Mouse (Mus musculus) neural tube, embryonic 14.5 days (tissue): Measurements from ENCODE around the gene Nudt21. TPM values are rescaled to one million over a fixed set of nuclear protein-coding genes. Genes with fewer than 3 reads are reported as not detected.

Experiments used
- ATAC-seq: fragments of 200-750 bp; cut with Nextera tagmentation; 2 replicates; pipeline ENCODE4 v1.8.0; 2017; ENCODE audit warnings: low read depth, mild to moderate bottlenecking, moderate TSS enrichment, moderate library complexity
- H3K27ac ChIP-seq: fragments of 300-500 bp; sonication (generic); 2 replicates; pipeline ENCODE4 v1.5.1; 2014; ENCODE audit warnings: low read depth, mild to moderate bottlenecking, control low read depth, low read length, moderate library complexity, mixed read lengths
- H3K27me3 ChIP-seq: fragments of 300-500 bp; sonication (generic); 2 replicates; pipeline ENCODE4 v1.6.1; 2014; ENCODE audit warnings: low read length; ENCODE audit not compliant: control insufficient read depth, insufficient read depth
- H3K36me3 ChIP-seq: fragments of 300-500 bp; sonication (generic); 2 replicates; pipeline ENCODE4 v1.6.1; 2014; ENCODE audit warnings: low read length, mixed read lengths; ENCODE audit not compliant: control insufficient read depth, insufficient read depth
- H3K4me1 ChIP-seq: fragments of 300-500 bp; sonication (generic); 2 replicates; pipeline ENCODE4 v1.6.1; 2014; ENCODE audit warnings: low read length; ENCODE audit not compliant: control insufficient read depth, insufficient read depth
- H3K4me2 ChIP-seq: fragments of 300-500 bp; sonication (generic); 2 replicates; pipeline ENCODE4 v1.6.1; 2014; ENCODE audit warnings: mild to moderate bottlenecking, low read depth, low read length, control low read depth
- H3K4me3 ChIP-seq: fragments of 300-500 bp; sonication (generic); 2 replicates; pipeline ENCODE4 v1.5.1; 2014; ENCODE audit warnings: low read depth, low read length, control low read depth, mixed read lengths
- H3K9ac ChIP-seq: fragments of 300-500 bp; sonication (generic); replicated peaks from 2 replicates; pipeline ENCODE4 v1.6.1; 2014; ENCODE audit warnings: low read depth, mild to moderate bottlenecking, control low read depth, low read length, mixed read lengths
- H3K9me3 ChIP-seq: fragments of 300-500 bp; sonication (generic); 2 replicates; pipeline ENCODE4 v1.6.1; 2016; ENCODE audit warnings: low read length; ENCODE audit not compliant: control insufficient read depth
- WGBS: fragments of 180-500 bp; shearing (Covaris S2); extraction: QIAGEN DNeasy Blood & Tissue Kit; methylation state at CpG from one replicate; pipeline ENCODE4 v1.1.7; 2014; 5-methylcytosine and 5-hydroxymethylcytosine counted together
- polyA plus RNA-seq: library from polyadenylated mRNA; unstranded; fragments of >200 nt; fragmentation: Nextera tagmentation; extraction: Ambion mirVana; gene quantifications from 2 replicates; pipeline ENCODE4 v1.2.1, GENCODE M21; 2014

Nudt21 gene
- polyA plus RNA-seq, 1 experiment from 2014 or later, result 89.7 TPM

DNA sequence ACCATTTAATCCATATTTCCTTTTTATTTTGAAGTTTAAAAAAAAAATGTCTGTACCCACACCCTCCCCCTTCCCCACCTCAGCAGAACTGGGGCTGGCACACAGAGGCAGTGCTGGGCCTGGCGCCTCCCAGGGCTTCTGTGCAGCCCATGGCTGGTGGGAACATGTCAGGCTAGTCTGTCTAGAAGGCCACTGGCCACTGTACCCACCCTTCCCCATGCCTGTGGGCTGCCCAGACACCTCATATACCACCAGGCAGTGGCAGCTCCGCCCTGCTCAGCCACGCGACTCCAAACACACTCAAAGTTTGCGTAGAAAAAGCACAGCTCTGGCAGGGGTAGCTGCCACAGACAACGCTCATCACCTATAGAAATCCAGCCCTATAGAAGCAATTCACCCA lies 68.5 kb downstream of the Nudt21 start:
- WGBS, result 65% methylated on average over 6 of the region's 6 CpGs
- H3K4me2 ChIP-seq, result no peak overlapping the region
- H3K4me1 ChIP-seq, result no peaks in the 10 kb centered on the region
- no peaks in the 10 kb centered on the region for H3K9me3 ChIP-seq
- H3K4me3 ChIP-seq, result no peak overlapping the region
- ATAC-seq, result no peak
- H3K27me3 ChIP-seq, result no peaks in the 10 kb centered on the region
- no peak overlapping the region for H3K27ac ChIP-seq
- H3K36me3 ChIP-seq, result peaks cover 54% of the 10 kb centered on the region
- no peak overlapping the region for H3K9ac ChIP-seq

Other genes starting within 250 kb of the Nudt21 start
- 199 and 214 TPM in 2 replicates for gene Gnao1, start 227.1 kb downstream of the Nudt21 start, polyA plus RNA-seq
- gene Amfr, start 24.2 kb downstream of the Nudt21 start, polyA plus RNA-seq, result 76.7 and 86.8 TPM in 2 replicates
- gene Ogfod1, start 167 bp upstream of the Nudt21 start, polyA plus RNA-seq, result 16.4 and 18.7 TPM in 2 replicates
- 22.8 and 24.6 TPM in 2 replicates for gene Bbs2, start 61.9 kb upstream of the Nudt21 start, polyA plus RNA-seq
- gene Mt4, start 100.2 kb upstream of the Nudt21 start, polyA plus RNA-seq, result not detected in 2 replicates
- 203 and 295 TPM in 2 replicates for gene Mt3, start 115.6 kb upstream of the Nudt21 start, polyA plus RNA-seq
- 15.3 and 28.9 TPM in 2 replicates for gene Mt2, start 135.6 kb upstream of the Nudt21 start, polyA plus RNA-seq
- 65.7 and 123 TPM in 2 replicates for gene Mt1, start 142.1 kb upstream of the Nudt21 start, polyA plus RNA-seq
- 58.4 and 67.4 TPM in 2 replicates for gene Nup93, start 177.5 kb upstream of the Nudt21 start, polyA plus RNA-seq